Mouse (Mus musculus) CD4-positive helper T cell, adult 2 months (primary cell): ENCODE results near the gene Kdm1a.
A peak's percentile ranks its signal among the peaks of the same experiment; 100 is the strongest.

Experiments
- DNase-seq: peaks from one replicate; pipeline ENCODE4 v3.0.0-alpha.2; 2012; ENCODE audit warnings: low read depth, missing footprints, low spot score

The Kdm1a gene

GRCm38 (mm10) chr4:136602568-136602967 lies at the start of gene Kdm1a:
Kdm1a (minus strand) TSS chr4:136602723.
- DNase-seq = peak; percentile 95

GRCm38 (mm10) chr4:136651882-136652527 lies 49.5 kb upstream of the Kdm1a start:
- no peak for DNase-seq

DNA sequence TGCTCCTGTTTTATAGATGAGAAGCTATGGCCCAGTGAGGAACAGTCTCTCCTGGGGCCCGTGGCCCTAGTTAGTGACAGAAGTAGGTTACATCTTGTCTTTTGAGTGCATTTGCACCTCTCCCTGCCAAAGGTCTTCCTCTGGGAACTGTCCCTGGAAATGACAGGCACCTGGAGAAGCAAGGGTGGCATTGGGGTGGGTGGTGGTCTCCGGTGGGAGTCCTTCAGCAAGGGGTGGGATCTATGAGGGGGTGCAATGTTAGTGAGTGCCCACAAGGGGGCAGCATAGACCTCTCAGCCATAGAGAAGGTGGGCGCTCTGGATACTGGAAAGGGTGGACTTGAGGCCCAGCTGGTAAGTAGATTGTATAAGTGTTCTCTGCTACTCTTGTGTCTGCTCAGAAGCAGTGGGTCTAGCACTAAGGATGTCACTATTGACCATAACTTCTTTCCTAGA lies 48.9 kb upstream of the Kdm1a start:
- peak; percentile 27 for DNase-seq

DNA sequence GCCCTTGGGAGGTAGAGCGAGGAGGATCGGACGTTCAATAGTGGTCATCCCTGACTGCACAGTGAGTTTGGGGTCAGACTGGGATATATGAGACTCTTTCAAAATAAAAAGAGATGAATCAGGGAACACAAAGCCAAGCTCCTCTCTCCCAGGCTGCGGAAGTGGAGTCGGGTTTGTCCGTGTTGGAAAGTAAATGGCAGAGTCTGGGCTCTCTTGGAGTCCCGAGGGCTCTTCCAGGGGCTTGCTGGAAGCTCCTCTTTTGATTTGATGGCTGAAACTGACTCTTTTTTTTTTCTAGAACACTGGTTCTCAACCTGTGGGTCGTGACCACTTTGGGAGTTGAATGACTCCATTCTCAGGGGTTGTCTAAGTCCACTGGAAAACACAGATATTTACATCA lies 47.7 kb upstream of the Kdm1a start:
- DNase-seq = no peak

GRCm38 (mm10) chr4:136649480-136650196 lies 47.1 kb upstream of the Kdm1a start:
- DNase-seq = no peak

DNA sequence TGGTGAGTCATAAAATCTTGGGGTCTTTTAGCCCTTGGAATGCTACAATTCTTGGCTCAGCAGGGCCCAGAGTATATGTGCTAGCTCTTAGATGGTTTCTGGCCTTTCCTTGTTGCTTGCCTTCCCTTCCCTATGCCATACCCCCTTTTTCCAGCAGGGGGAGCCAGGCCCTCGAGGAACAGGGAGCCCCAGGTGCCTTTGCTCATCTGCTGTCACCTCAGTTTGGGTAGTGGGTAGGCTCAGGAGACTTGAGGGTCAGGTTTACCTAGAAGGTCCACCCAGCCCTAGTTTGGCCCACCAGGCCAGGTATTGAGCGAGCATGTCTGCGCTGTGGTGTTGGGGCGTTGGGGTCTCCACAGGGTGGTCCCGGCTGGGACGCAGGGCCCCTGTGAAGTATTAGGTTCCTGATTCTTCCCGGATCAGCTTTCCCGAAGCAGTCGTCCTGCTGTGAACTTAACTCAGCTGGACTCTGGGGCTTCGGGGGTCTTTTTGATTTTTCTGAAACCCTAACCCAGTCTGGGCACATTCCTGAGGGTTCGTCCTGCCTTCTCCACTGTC lies 46.5 kb upstream of the Kdm1a start:
- peak; percentile 64 for DNase-seq

DNA sequence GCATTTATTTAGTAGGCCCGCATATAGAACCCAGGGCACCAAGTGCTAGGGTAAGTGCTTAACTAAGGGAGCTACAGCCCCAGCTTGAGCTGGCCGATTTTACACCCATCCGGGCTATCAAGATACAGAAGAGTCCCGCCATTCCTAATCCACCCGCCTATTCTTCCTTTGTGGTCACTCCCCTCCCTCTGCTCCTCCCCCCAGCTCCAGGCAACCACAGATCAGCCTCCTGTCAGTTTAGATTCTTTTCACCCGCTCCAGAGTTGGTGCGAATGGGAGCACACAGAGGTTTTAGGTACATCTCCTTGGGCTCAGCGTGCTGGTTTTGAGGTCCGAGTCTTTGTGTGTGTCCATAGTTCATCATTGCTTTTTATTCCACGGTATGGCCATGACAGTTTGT lies 36.4 kb upstream of the Kdm1a start:
- DNase-seq = no peak

DNA sequence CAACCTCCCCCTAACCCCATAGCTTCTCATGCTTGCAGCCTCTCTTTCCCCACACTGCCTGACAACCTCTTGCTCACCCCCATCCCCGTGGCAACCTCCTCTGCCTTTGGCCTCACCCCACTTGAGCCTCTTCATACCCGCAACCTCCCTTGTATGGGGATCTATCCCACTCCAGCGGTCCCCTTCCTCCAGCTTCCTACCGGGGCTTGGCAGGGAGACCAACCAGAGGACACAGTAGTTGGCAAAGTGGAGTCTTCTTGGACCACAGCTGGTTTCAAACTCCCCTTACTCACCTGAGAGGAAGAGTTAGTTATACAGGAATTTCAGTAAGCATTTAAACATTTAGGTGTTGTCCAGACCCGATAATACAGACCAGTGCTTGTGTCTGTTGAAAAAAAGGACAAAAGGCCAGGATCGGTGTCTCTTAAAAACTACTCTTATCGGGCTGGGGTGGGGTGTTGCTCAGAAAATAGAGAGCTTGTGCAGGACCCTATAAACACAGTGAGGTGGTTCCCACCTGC lies 35.8 kb upstream of the Kdm1a start:
- DNase-seq = no peak

GRCm38 (mm10) chr4:136637563-136638229 lies 35.2 kb upstream of the Kdm1a start:
- peak; percentile 46 for DNase-seq

- DNase-seq = no peak
Measured at GRCm38 (mm10) chr4:136636983-136637562, 34.5 kb upstream of the Kdm1a start.

GRCm38 (mm10) chr4:136636511-136636910 lies 34.0 kb upstream of the Kdm1a start:
- DNase-seq = no peak

- DNase-seq = no peak
Measured at GRCm38 (mm10) chr4:136635995-136636394, 33.5 kb upstream of the Kdm1a start.

DNA sequence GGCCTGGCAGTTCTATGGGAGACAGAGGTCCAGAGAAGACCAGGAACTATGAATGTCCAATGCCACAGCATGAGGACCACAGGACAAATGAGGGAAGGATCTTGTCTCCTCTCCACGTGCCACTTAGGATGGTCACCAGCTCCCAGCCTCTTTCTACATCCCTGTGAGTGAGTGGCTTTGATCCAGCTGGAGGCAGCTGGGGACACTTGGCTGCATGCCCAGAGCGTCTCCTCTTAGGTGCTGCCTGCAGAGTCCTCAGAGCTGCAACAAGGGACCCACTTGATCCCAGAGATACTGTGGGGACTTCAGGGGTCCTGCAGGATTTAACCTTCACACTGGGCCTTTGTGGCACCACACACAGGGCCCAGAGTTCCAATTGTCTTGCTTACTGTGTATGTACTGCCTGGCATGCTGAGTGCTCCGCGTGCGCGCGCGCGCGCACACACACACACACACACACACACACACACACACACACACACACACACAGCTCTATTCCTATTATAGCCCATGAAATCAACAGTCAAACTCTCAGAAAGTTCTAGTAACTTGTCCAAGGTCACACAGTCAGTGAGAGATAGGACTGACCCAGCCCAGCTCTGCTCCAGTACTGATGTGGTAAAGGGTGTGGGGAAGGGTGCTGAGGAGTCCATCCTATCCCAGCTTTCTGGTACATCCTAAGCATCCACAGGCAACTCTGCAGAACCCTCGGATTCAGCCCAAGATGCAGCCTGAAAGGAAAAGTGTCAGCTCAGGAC lies 28.9 kb upstream of the Kdm1a start:
- DNase-seq = no peak

- peak; percentile 42 for DNase-seq
Measured at GRCm38 (mm10) chr4:136626590-136626989, 24.1 kb upstream of the Kdm1a start.

GRCm38 (mm10) chr4:136622388-136622787 lies 19.9 kb upstream of the Kdm1a start, which contains the start of gene Lactbl1:
Lactbl1 (plus strand) TSS chr4:136622621.
- no peak for DNase-seq

- DNase-seq = no peak
Measured at GRCm38 (mm10) chr4:136621956-136622355, 19.4 kb upstream of the Kdm1a start.

- peak; percentile 61 for DNase-seq
Measured at GRCm38 (mm10) chr4:136621336-136621735, 18.8 kb upstream of the Kdm1a start.

DNA sequence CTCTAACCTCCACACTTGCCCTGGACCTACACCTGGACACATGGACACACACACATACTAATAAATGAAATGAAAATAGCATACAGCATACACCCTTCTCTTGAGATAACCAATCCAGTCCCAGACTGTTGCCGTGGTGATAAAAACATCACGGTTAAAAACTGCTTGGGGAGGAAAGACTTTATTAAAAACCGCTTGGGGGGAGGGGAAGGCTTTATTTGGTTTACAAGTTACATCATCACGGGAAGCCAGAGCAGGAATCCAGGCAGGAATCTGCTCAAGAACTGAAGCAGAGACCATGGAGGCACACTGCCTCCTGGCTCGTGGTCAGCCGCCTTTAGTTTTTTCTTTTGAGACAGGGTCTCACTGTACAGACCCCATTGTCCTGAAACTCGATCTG lies 11.1 kb upstream of the Kdm1a start:
- no peak for DNase-seq

DNA sequence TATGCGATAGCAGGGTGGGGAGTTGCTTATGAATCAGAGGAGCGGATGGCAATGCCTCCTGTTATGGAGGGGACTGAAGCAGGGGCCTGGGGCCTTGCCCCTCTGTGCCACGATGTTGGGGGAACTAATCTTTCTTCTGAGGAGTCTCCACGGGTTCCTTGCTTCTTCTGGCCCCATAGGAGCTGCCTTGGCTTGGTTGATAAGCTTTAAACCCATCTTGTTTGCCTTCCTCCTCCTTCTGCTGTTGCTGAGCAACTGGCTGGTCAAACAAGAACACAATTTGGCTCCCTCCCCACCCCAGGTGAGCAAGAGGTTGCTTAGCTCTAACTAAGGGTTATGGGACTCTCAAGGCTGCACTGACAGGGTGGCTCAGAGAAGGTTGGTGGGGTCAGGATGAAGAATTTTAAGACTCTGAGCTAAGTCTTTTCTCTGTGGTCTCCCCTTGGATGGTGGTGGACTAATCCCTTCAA lies 7.9 kb upstream of the Kdm1a start, which contains the start of gene Tex46:
Tex46 (plus strand) TSS at position 51 of the 470 bp plus-strand sequence.
- DNase-seq = no peak

GRCm38 (mm10) chr4:136605756-136606485 lies 3.4 kb upstream of the Kdm1a start:
- DNase-seq = no peak
